Mouse (Mus musculus) forebrain, embryonic 15.5 days (tissue): ENCODE data around the gene H3f3b. TPM values are rescaled to one million over a fixed set of nuclear protein-coding genes. Genes with fewer than 3 reads are reported as not detected.
A peak's percentile ranks its signal among the peaks of the same experiment; 100 is the strongest.
"Not testable (repeated sequence)": the region's sequence is repeated elsewhere in the genome, so short reads cannot be mapped to it uniquely, and the experiment has no call there.

Experiments
- ATAC-seq: fragments of 200-750 bp; cut with Nextera tagmentation; replicated peaks from 2 replicates; pipeline ENCODE4 v1.8.0; 2017; ENCODE audit warnings: mild to moderate bottlenecking, moderate TSS enrichment, moderate library complexity
- H3K27ac ChIP-seq: fragments of 300-500 bp; sonication (generic); replicated peaks from 2 replicates; pipeline ENCODE4 v1.5.1; 2015; ENCODE audit warnings: mild to moderate bottlenecking, inconsistent platforms
- H3K27me3 ChIP-seq: fragments of 300-500 bp; sonication (generic); 2 replicates; pipeline ENCODE4 v1.6.1; 2015; ENCODE audit warnings: inconsistent platforms
- H3K36me3 ChIP-seq: fragments of 300-500 bp; sonication (generic); 2 replicates; pipeline ENCODE4 v1.6.1; 2015; ENCODE audit warnings: mild to moderate bottlenecking, inconsistent platforms
- H3K4me1 ChIP-seq: fragments of 300-500 bp; sonication (generic); 2 replicates; pipeline ENCODE4 v1.6.1; 2015; ENCODE audit warnings: inconsistent platforms
- H3K4me2 ChIP-seq: fragments of 300-500 bp; sonication (generic); replicated peaks from 2 replicates; pipeline ENCODE4 v1.6.1; 2015; ENCODE audit warnings: mild to moderate bottlenecking, inconsistent platforms
- H3K4me3 ChIP-seq: fragments of 300-500 bp; sonication (generic); 2 replicates; pipeline ENCODE4 v1.5.1; 2015; ENCODE audit warnings: mild to moderate bottlenecking, inconsistent platforms
- H3K9ac ChIP-seq: fragments of 300-500 bp; sonication (generic); replicated peaks from 2 replicates; pipeline ENCODE4 v1.6.1; 2015; ENCODE audit warnings: mild to moderate bottlenecking, inconsistent platforms
- H3K9me3 ChIP-seq: fragments of 300-500 bp; sonication (generic); 2 replicates; pipeline ENCODE4 v1.6.1; 2016; ENCODE audit warnings: inconsistent platforms
- WGBS: fragments of 180-500 bp; shearing (Covaris S2); methylation state at CpG from one replicate; pipeline ENCODE4 v1.1.7; 2015; ENCODE audit warnings: mixed read lengths; 5-methylcytosine and 5-hydroxymethylcytosine counted together
- polyA plus RNA-seq: library from polyadenylated mRNA; unstranded; fragments of >200 nt; fragmentation: Nextera tagmentation; extraction: Ambion mirVana; gene quantifications from 2 replicates; pipeline ENCODE4 v1.2.1, GENCODE M21; 2015

Gene H3f3b
- polyA plus RNA-seq, 1 experiment from 2014 or later: 2,591 TPM

DNA sequence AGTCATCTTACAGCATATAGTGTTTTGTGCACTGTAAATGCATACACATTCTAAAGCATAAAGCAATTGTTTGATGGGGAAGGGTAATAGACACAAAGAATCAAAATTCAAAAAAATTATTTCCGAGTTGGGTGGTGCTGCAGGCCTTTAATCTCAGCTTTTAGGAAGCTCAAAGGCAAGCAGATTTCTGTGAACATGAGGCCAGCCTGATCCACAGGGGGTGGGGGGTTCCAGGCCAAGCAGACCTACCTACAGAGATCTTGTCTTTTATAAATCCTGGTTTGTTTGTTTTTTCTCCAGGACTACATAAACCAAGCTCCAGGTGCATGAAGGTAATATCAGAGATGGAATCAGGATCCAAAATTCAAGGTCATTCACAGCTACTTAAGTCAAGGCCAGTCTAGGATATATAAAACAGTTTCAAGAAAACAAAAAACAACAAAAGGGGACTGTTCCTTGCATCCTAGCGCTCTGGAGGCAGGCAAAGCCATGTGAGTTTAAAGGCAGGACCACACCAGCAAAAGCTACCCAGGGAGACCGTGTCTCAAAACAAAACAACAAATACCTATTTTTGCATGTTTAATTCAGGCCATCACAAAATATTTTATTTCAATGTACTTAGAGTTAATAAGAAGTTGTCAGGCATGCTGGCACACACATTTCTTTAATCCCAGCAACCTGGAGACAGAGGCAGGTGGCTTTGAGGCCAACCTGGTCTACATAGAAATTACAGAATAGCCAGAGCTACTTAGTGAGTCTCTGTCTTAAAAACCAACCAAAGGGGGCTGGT is 2.5 kb downstream of the H3f3b start:
- Histone ChIP-seq H3K4me2 (no peak overlapping the region), H3K4me1 (peaks cover 23% of the 10 kb centered on the region), H3K9me3 (no peaks in the 10 kb centered on the region), H3K27ac (peak overlapping the region; percentile 61), H3K4me3 (no peak overlapping the region), H3K9ac (no peak overlapping the region), H3K27me3 (no peaks in the 10 kb centered on the region), H3K36me3 (peaks cover 21% of the 10 kb centered on the region)
- ATAC-seq: no peak
- 86% methylated on average over 3 of the region's 3 CpGs for WGBS

DNA sequence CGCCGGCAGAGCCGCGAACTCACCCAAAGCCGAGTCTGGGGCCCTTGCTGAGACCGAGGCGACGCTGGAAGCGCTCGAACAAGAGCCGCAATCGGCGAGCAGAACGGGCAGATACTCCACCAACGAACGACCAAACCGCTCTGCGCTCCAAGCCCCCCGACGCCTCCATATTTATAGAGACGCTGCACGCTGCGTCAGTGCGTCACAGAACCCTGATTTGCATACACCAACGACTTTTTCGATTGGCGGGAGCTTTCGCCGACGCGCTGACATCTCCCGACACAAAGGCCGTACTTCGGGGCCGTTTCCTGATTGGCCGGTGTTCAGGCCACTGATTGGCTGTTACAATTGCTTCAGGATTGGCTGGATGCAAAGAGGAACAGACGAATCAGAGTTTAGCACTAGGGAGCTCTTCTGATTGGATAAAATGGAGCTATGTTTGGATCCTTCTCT is 3.4 kb downstream of the H3f3b start:
- ATAC-seq: peak; percentile 97
- Histone ChIP-seq H3K9ac (peak overlapping the region; percentile 98), H3K4me2 (no peak overlapping the region; the same call in 1 of the 2 replicates), H3K4me1 (peaks cover 18% of the 10 kb centered on the region), H3K9me3 (no peaks in the 10 kb centered on the region), H3K27ac (peak overlapping the region; percentile 99), H3K36me3 (peaks cover 25% of the 10 kb centered on the region), H3K27me3 (no peaks in the 10 kb centered on the region), H3K4me3 (peak overlapping the region; percentile 81)
- WGBS: under 1% methylated on average over 37 of the region's 37 CpGs

DNA sequence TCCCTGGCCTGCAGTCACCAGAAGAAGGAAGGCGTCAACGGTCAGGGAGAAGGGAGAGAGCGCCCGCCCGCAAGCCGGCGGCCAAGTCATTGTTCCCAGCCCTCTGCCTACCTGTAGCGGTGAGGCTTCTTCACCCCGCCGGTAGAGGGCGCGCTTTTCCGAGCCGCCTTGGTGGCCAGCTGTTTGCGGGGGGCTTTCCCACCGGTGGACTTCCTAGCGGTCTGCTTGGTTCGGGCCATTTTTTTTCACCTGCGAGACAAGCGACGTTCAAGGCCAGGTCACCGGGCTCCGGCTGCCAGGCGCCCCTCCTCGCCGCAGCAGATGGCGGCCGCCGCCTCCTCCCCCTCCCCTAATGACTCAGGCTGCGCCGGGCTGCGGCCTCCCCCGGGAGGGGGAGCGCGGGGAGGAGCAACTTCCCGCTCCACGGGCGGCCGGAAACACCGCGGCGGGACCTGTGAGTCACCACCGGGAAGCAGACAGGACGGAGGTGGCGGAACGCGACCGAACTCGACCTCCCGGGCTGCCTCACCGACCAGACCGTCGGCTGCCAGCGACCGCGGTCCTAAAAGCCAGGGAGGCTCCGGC is 3.9 kb downstream of the H3f3b start:
- Histone ChIP-seq H3K9ac (peak overlapping the region; percentile 98), H3K27me3 (no peaks in the 10 kb centered on the region), H3K4me2 (peak overlapping the region; percentile 74), H3K36me3 (peaks cover 25% of the 10 kb centered on the region), H3K4me3 (peak overlapping the region; percentile 81), H3K9me3 (no peaks in the 10 kb centered on the region), H3K27ac (peak overlapping the region; percentile 99), H3K4me1 (peaks cover 18% of the 10 kb centered on the region)
- ATAC-seq: peak; percentile 65
- under 1% methylated on average over 57 of the region's 57 CpGs for WGBS

DNA sequence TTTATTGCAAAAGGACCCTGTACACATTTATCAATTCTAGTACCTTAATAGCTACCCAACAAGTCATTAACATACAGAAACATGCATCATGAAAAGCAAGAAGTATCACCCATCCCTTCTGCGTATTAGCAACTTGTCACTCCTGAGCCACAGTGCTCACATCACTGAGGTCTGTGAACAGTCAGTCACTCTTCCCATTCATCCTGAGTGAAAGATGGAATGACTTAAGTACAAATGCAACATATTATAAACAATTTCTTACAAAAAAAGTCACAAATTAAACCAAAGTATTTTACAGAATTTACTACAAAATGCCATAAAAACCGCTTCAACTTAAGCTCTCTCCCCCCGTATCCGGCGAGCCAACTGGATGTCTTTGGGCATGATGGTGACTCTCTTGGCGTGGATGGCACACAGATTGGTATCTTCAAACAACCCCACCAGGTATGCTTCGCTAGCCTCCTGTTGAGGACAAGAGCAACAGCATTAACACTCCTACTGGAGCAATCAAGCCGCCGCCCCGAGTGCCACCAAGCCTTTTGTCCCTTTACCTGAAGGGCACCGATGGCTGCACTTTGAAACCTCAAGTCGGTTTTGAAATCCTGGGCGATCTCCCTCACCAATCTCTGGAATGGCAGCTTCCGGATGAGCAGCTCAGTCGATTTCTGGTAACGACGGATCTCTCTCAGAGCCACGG is 4.5 kb downstream of the H3f3b start:
- not testable (repeated sequence) for H3K27me3 ChIP-seq, H3K9me3 ChIP-seq, ATAC-seq
- Histone ChIP-seq H3K36me3 (peaks cover 25% of the 10 kb centered on the region), H3K27ac (peak overlapping the region; percentile 99), H3K4me1 (peaks cover 18% of the 10 kb centered on the region), H3K4me3 (peak overlapping the region; percentile 81), H3K4me2 (peak overlapping the region; percentile 74), H3K9ac (peak overlapping the region; percentile 98)
- 5% methylated on average over 18 of the region's 18 CpGs for WGBS

DNA sequence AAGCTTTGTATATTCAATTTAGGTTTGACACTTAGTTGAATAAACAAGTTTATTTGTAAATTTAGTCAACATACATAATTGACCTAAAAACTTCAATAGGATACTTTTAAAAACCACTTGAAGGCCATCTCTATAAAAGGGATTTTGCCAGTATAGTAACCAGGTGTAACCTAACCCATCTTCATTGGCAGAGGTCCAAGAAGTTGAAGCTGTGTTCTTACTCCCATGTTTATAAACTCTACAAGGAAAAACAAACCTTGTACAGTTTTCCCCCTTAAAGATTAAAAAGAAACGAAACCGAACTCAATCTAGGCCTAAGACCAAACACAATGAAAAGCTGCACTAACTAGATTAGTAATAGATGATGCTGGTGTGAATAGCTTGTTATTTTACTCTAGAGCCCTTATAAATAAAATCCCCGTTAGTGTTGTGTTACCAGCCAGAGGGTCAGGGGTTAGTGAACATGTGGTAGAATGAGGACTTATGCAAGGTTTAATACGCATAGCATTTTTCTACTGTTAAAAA is 5.4 kb downstream of the H3f3b start:
- 49% methylated on average over 4 of the region's 4 CpGs for WGBS
- Histone ChIP-seq H3K4me1 (peaks cover 18% of the 10 kb centered on the region), H3K4me3 (peak overlapping the region; percentile 81), H3K9ac (peak overlapping the region; percentile 40), H3K36me3 (peaks cover 25% of the 10 kb centered on the region), H3K9me3 (no peaks in the 10 kb centered on the region), H3K27me3 (no peaks in the 10 kb centered on the region), H3K27ac (no peak overlapping the region), H3K4me2 (peak overlapping the region; percentile 74)
- no peak for ATAC-seq

DNA sequence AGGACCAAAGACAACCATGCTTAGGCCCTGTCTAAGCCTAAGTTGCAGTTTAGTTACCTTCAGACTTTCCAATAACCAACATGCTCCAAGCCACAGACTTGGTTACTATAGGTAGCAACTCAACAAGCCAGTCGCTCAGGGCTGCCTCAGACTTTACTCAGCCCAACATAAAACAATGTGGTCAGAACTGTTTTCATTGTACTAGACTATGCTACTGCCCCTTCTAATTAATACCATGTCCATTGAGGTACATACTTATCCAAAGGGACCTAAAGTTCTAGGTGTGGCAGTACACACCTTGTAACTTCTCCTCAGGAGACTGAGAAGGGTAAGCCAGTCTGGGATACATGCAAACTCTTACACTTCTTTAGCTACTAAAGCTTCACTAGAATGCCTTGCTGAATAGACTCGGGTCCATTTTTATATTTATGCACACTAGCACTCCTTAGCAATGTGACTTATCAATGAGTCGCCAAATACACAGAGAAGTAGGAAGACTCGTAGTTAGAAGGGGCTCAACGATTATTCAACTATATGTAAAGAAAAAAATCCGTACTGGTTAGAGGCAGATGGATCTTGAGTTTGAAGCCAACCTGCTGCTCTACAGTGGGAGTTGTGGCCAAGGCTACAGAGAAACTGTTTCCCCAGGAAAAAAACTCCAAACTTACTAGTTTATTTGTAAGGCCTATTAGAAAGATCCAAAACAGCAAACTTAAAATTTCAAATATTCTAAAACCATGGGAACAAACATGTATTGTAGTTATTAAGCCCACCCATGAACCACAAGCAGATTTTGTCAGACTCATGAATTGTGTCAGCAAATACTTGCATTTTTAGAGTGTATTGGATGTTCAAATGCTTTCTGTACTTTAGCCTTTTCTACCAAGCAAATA is 6.2 kb downstream of the H3f3b start:
- ATAC-seq: no peak
- Histone ChIP-seq H3K36me3 (peaks cover 25% of the 10 kb centered on the region), H3K9me3 (no peaks in the 10 kb centered on the region), H3K9ac (0 out of 2 replicates have a peak overlapping the region, but pooled peaks have one; percentile 3), H3K4me2 (peak overlapping the region; percentile 74), H3K4me1 (peaks cover 18% of the 10 kb centered on the region), H3K4me3 (peak overlapping the region; percentile 22), H3K27me3 (no peaks in the 10 kb centered on the region), H3K27ac (0 out of 2 replicates have a peak overlapping the region, but pooled peaks have one; percentile 0)
- WGBS: 73% methylated on average over 6 of the region's 6 CpGs

DNA sequence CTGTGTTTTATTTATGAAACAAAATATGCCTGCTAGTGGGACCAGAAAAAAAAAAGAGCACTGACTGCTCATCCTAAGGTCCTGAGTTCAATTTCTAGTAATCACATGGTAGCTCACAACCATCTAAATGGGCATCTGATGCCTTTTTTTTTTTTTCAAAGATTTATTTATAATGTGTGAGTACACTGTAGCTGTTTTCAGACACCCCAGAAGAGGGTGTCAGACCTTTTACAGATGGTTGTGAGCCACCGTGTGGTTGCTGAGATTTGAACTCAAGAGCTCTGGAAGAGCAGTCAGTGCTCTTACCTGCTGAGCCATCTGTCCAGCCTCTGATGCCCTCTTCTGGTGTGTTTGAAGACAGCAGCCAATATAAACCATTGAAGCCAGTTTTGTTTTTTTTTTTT is 7.2 kb downstream of the H3f3b start:
- WGBS: 40% methylated on average over 1 of the region's 1 CpGs
- Histone ChIP-seq H3K27ac (no peak overlapping the region), H3K36me3 (peaks cover 25% of the 10 kb centered on the region), H3K9ac (no peak overlapping the region), H3K9me3 (no peaks in the 10 kb centered on the region), H3K27me3 (no peaks in the 10 kb centered on the region), H3K4me3 (no peak overlapping the region), H3K4me2 (no peak overlapping the region), H3K4me1 (peaks cover 18% of the 10 kb centered on the region)
- ATAC-seq: no peak

DNA sequence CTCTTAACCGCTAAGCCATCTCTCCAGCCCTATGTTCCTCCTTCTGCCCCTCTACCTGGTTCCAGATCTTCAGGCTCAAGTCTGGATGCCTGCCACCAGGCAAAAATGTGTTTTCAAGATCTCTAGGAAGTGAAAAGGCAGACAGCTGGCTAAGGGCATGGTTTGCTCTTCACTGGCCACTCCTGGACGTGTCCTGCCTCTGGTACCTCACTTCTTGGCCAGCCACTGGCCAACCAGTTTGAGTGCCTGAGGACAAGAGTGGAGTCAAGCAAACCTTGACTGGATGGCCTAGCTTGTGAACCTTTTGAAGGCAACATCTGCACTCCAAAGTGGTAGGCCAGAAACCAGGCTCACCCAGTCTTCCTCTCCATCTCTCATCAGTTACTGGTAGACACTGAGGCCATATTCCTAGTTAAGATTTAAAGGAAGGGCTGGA is 7.8 kb downstream of the H3f3b start:
- Histone ChIP-seq H3K4me1 (peaks cover 18% of the 10 kb centered on the region), H3K4me3 (no peak overlapping the region), H3K27me3 (no peaks in the 10 kb centered on the region), H3K36me3 (peaks cover 25% of the 10 kb centered on the region), H3K4me2 (no peak overlapping the region), H3K27ac (no peak overlapping the region), H3K9me3 (no peaks in the 10 kb centered on the region), H3K9ac (no peak overlapping the region)
- 84% methylated on average over 2 of the region's 2 CpGs for WGBS
- ATAC-seq: no peak

DNA sequence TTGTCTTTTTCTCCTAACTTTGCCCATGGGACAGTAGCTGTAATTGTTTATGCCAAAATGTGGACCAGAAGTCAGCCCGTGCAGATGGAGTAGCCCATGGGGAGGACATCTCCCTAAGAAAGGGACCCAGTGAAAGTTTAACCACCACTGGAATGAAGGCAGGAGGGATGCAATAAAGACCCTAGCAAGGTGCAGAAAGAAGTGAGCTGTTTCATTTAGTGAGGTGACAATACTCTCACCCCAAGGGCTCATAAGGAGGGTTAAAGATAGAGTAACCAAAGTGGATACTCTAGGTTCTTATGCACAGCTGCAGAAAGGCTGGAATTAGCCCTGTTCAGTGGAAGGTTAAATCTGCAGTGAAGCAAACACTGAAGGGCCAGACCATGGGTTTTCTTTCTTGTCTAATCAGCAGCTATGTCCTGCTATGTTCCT is 8.4 kb downstream of the H3f3b start:
- Histone ChIP-seq H3K9me3 (no peaks in the 10 kb centered on the region), H3K36me3 (peaks cover 25% of the 10 kb centered on the region), H3K9ac (no peak overlapping the region), H3K27ac (no peak overlapping the region), H3K4me2 (no peak overlapping the region), H3K27me3 (no peaks in the 10 kb centered on the region), H3K4me1 (peaks cover 18% of the 10 kb centered on the region), H3K4me3 (no peak overlapping the region)
- 76% methylated on average over 1 of the region's 1 CpGs for WGBS
- no peak for ATAC-seq

DNA sequence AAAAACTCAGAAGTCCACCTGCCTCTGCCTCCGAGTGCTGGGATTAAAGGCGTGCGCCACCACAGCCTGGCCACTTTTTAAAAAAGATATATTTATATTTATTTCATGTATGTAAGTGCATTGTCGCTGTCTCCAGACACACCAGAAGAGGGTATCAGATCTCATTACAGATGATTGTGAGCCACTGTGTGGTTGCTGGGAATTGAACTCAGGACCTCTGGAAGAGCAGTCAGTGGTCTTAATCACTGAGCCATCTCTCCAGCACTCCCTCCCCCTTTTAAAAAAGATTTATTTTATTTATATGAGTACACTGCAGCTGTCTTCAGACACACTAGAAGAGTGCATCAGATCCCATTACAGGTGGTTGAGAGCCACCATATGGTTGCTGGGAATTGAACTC is 8.9 kb downstream of the H3f3b start:
- ATAC-seq, H3K27me3 ChIP-seq, H3K9me3 ChIP-seq, H3K27ac ChIP-seq, H3K9ac ChIP-seq, H3K4me3 ChIP-seq, H3K4me2 ChIP-seq: not testable (repeated sequence)
- Histone ChIP-seq H3K36me3 (peaks cover 25% of the 10 kb centered on the region), H3K4me1 (peaks cover 18% of the 10 kb centered on the region)
- 91% methylated on average over 4 of the region's 4 CpGs for WGBS

DNA sequence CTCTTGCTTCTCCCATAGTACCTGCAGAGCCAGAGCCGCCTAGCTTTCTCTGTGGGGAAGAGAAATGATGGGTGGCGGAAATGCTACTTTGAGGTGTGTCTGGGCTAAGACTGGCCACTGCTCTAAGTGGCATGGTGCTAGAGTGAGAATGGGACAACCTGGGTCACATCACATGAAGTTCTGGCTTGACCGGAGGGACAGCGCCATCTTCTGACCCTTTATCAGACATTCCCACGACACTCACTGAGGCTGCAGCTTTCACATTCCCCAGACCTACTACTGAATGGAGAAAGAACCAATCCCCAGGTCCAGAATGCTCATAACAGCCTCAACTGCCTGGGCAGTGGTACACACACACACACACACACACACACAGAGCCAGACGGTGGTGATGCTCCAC is 9.7 kb downstream of the H3f3b start:
- Histone ChIP-seq H3K4me3 (no peak overlapping the region), H3K9me3 (no peaks in the 10 kb centered on the region), H3K9ac (no peak overlapping the region), H3K27me3 (no peaks in the 10 kb centered on the region), H3K4me2 (no peak overlapping the region), H3K36me3 (peaks cover 25% of the 10 kb centered on the region), H3K27ac (no peak overlapping the region), H3K4me1 (peaks cover 19% of the 10 kb centered on the region)
- WGBS: 32% methylated on average over 6 of the region's 6 CpGs
- no peak for ATAC-seq
